Mouse (Mus musculus): ENCODE results near the gene Pagr1b.
A peak's percentile ranks its signal among the peaks of the same experiment; 100 is the strongest.

Pagr1b gene

DNA sequence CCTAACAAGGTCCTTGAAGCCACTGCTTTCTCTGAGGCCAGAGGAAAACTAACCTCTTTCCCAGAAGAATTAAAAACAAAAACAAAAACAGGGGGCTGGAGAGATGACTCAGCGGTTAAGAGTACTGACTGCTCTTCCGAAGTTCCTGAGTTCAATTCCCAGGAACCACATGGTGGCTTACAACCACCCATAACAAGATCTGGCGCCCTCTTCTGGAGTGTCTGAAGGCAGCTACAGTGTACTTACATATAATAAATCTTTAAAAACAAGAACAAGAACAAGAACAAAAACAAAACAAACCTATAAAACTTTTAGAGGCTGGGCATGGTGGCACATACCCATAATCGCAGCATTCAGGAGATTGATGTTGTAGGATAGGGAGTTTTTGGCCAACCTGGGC is 19.8 kb downstream of the Pagr1b start:
- no peak for DNase-seq (ENCODE audit: low spot score)

DNA sequence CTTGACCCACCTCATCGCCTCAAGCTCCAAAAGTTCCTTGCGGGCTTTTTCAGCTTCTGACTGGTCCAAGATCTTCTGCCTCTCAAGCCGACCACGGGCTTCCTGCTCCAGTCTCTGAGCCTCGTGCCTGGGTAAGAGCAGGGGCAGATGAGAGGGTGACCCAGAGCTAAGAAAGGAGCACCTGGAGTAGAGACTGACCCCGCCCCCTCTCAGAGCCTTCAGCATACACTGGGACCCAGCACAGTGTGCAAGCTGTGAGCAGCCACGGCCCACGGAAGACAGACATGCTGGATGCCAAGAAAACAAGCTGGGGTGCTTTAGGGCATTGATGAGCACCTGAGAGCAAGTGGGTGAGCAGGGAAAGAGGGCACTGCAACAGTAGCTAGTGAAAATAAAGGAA is 27.5 kb downstream of the Pagr1b start:
- DNase-seq (ENCODE audit: low spot score): no peak

DNA sequence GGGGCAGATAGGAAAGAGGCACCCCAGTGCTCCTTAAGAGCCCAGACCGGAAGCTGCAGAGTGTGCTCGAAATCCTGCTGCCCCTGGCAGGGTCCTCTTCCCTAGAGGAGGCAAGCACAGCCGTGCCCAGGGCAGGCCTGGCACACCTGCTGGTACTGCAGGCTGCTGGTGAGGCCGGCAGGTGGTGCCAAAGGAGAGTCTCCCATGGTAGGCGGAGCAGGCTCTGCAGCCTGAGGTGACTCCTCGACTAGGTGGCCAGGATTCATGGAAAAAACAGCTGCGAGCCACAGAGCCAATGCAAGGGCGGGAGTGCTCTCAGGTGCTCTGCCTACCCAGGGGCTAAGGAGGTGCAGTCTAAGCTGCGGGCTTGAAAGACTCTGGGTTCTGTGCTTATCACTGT is 30.0 kb downstream of the Pagr1b start:
- DNase-seq (ENCODE audit: low spot score): no peak

DNA sequence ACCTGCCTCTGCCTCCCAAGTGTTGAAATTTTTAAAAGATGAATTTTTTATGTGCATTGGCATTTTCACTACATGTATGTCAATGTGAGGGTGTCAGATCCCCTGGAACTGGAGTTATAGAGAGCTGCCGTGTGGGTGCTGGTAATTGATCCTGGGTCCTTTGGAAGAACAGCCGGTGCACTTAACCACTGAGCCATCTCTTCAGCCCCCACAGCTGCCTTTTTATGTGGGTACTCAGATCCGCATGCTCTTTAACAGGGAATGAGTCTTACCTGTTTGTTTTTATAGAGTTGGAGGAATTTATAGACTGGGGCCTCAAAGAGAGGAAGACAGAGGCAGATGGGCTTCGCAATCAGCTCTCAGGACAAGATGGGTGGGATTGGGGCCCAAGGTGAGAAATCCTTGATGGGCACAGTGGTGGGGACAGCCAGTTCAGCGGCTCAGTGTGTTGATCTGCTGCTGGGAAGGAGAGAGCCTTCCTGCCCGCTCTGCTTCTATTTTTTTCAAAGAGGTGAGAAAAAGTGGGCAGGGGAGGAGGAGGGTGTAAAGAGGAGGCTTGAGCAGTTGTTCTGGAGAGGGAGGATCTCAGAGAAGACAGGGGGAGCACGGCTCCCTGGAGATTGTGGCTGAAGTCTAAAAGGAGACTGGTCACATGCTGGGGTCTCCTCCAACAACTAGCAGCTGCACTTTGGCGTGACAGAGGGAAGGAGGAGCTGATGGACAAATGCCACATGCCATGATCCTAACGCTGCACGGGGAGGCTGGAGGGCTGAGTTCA is 31.4 kb downstream of the Pagr1b start:
- DNase-seq (ENCODE audit: low spot score): no peak

DNA sequence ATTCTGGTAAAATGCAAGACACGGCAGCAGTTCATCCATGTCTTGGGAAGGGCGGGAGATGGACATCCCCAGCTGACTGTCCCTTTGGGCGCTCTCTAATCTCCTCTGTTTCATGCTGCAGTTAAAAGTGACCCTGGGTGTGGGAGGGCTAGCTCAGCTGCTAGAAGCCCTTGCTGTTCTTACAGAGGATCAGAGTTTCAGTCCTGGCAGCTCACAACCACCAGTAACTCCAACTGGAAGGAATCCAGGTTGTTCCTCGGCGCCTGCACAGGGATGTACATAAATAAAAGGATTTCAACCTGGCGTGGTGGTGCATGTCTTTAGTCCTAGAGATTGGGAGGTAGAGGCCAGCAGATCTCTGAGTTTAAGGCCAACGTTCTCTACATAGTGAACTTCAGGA is 33.2 kb downstream of the Pagr1b start:
- no peak for DNase-seq (ENCODE audit: low spot score)

- no peak for DNase-seq (ENCODE audit: low spot score)
These were observed 34.2 kb downstream of the Pagr1b start for GRCm38 (mm10) chr7:126982054-126982453.

DNA sequence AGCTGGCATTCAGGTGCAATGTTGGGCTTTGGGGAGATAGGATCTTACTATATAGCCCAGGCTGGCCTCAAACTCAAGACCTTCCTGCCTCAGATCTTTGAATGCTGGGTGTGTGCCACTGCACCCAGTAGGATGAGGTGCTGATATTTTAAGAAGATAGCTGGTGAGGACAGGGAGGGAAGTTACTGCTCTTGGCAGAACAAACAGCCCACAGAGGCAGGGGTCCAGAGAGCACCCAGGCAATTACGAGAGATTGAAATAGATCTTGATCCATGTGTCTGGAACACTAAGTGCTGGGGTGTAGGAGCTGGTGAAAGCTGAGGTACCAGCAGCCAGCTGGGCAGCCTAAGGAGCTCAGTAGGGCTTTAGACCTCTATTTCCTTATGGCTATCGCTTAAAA is 34.7 kb downstream of the Pagr1b start:
- DNase-seq (ENCODE audit: low spot score): no peak

DNA sequence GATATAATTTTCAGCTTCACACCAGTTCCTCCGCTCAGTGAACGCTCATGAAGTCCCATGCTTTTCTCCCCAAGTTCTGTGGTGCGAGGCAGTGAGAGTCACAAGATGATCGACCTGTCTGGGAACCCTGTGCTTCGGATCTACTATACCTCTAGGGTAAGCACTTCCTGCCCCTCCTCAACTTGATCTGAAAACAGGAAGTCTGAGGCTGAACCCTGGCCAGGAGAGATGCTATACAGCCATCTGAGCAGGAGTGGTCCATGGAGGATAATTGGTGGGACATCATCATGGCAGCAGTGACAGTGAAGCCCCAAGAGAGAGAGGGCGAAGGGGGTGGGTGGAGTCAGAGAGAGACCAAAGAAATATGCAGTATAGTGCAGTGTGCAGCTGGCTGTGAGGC is 37.4 kb downstream of the Pagr1b start:
- DNase-seq (ENCODE audit: low spot score): no peak

- no peak for DNase-seq (ENCODE audit: low spot score)
These were observed 39.3 kb downstream of the Pagr1b start for GRCm38 (mm10) chr7:126976878-126977459.

- peak; percentile 93 for DNase-seq (ENCODE audit: low spot score)
These were observed 40.1 kb downstream of the Pagr1b start, which contains the start of gene Cdiptos for GRCm38 (mm10) chr7:126975950-126976866. Cdiptos (minus strand) TSS chr7:126976098.

DNA sequence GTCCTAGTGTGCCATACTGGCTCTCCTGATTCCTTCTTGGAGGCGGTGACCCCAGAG is 40.6 kb downstream of the Pagr1b start, which contains the start of gene Cdipt:
Cdipt (plus strand) TSS at position 22 of the 57 bp plus-strand sequence.
- no peak for DNase-seq (ENCODE audit: low spot score)

- peak; percentile 43 for DNase-seq (ENCODE audit: low spot score)
These were observed 40.8 kb downstream of the Pagr1b start for GRCm38 (mm10) chr7:126975493-126975892.

GRCm38 (mm10) chr7:126967361-126967760 is 48.9 kb downstream of the Pagr1b start:
- DNase-seq (ENCODE audit: low spot score): no peak

- DNase-seq (ENCODE audit: low spot score): no peak
These were observed 50.7 kb downstream of the Pagr1b start for GRCm38 (mm10) chr7:126965568-126965967.

DNA sequence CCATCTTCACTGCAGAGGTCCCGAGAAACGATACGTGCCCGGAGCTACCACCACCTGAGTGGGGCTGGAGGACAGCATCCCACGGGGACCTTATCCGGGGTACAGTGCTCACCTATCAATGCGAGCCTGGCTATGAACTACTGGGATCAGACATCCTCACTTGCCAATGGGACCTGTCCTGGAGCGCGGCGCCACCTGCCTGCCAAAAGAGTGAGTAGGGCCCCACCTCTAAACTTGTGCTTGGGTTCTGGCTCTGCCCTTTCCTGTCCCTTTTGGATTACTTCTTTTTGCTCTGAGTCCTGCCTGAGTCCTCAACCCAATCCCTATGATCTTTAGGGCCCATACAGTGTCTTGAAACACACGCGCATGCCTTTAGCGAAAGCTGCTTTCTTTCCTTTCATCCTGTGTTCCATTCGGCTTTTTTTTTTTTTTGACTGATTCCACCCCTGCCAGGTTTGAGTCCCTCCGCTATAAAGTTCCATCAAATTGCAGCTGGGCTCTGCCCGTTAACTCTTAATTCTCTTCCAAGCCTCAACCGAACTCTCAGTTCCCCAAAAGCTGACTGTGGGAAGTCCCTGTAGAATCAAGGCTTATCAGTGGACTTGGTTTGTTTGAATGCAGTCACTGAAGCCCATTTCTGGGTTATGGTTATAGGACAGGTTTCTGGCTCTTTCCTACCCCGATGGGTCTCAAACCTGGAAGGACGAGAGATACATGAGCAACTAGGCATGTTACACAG is 52.6 kb downstream of the Pagr1b start:
- DNase-seq (ENCODE audit: low spot score): no peak

DNA sequence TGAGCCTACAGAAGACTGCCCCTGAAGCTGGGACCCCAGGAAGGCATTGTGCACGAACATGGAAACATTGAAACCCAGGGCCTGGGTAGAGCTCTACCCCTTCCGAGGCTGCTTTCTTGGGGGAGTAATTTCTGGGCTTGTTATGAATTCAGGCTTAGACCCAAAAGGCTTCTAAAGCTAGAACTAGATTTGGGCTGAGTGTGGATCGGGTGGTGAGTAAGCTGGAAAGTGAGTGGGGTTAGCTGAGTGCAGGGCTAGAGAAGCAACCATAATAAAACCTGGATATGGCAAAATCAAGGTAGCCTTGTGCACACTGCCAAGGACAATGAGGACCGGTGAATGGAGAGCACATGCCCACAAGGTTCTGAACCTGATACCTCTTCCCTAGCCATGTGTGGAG is 54.3 kb downstream of the Pagr1b start:
- DNase-seq (ENCODE audit: low spot score): no peak

DNA sequence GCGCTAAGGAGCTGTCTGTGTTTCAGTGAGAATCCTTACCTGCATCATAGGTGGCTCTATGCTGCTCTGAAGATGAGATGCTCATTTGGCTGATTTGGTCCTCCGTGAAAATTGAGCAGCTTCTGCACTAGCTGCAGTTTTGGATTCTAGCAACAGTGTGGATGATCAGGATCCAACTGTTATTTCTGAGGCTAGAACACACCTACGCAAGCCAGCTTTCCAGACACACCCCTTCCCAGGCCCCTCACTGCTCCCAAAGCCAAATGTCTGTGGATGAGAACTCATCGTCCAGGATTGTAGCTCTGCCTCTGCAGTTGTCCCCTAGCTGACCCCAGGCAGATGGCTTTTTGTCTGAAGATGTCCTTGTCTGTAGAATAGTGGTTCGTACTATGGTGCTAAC is 55.2 kb downstream of the Pagr1b start:
- DNase-seq (ENCODE audit: low spot score): no peak

GRCm38 (mm10) chr7:126959780-126960179 is 56.5 kb downstream of the Pagr1b start:
- no peak for DNase-seq (ENCODE audit: low spot score)

DNA sequence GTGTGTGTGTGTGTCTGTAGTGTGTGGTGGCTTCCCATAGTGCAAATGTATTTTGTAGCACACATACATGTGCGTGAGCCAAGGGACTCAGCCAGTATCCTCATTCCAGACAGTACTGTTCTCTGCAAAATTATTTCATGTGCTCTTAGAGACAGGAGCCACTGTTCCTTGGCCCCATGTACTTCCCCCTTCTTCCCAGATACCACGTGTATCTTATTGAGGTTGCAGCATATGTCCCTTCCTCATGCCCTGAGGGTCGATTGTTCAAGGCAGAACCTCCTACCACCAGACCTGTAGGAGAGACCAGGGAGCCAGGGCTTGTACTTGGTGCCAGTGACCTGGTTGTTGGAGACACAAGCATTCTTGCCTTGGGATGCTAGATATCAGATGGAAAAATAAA is 61.2 kb downstream of the Pagr1b start:
- no peak for DNase-seq (ENCODE audit: low spot score)

DNA sequence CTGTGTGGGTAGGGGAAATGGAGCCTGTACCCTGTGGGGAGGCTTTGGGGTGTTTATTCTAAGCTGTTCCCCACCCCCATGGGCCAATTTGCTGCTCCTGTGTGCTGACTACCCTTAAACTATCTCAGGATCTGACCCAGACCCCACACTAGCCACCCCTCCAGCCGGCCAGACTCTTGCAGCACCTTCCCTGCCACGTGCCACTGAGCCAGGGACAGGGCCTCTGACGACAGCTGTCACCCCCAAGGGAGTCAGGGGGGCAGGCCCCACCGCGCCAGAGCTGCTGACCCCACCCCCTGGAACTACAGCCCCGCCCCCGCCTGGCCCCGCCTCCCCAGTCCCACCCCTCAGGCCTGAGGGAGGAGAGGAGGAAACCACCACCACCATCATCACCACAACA is 63.6 kb downstream of the Pagr1b start:
- DNase-seq (ENCODE audit: low spot score): no peak

GRCm38 (mm10) chr7:126951741-126952140 is 64.5 kb downstream of the Pagr1b start:
- no peak for DNase-seq (ENCODE audit: low spot score)
